Mouse (Mus musculus): ENCODE measurements around the gene Gm11032. TPM values are rescaled to one million over a fixed set of nuclear protein-coding genes. Genes with fewer than 3 reads are reported as not detected.

The Gm11032 gene
- polyA plus RNA-seq (2014; fragmentation: Illumina TruSeq; extraction: RNeasy Lipid Tissue Mini Kit (QIAGEN cat#74804); ENCODE audit: low read depth, low replicate concordance): not detected

DNA sequence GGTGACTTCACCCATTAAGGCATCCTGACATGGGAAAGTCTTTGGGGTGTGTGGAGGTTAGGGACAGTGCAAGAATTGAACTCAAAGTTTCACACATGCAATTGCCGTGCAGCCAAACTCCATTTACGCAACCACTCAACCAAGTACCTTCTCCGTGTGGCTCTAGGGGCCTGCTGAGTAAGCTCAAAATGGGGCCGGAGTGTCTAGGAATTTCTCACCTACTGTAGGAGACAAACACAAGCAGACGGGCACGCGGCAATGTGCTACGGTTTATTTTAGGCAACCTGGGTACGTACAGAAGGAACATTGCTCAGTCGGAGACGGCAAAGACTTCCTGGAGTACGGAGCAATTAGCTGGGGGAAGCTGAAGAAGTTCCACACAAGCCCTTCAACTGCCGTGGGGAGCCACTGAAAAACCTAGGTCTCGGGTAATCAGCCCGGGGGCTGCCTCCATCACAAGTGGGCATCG is at the start of gene Gm11032:
Gm11032 (plus strand) TSS at position 51 of the 469 bp plus-strand sequence.

DNA sequence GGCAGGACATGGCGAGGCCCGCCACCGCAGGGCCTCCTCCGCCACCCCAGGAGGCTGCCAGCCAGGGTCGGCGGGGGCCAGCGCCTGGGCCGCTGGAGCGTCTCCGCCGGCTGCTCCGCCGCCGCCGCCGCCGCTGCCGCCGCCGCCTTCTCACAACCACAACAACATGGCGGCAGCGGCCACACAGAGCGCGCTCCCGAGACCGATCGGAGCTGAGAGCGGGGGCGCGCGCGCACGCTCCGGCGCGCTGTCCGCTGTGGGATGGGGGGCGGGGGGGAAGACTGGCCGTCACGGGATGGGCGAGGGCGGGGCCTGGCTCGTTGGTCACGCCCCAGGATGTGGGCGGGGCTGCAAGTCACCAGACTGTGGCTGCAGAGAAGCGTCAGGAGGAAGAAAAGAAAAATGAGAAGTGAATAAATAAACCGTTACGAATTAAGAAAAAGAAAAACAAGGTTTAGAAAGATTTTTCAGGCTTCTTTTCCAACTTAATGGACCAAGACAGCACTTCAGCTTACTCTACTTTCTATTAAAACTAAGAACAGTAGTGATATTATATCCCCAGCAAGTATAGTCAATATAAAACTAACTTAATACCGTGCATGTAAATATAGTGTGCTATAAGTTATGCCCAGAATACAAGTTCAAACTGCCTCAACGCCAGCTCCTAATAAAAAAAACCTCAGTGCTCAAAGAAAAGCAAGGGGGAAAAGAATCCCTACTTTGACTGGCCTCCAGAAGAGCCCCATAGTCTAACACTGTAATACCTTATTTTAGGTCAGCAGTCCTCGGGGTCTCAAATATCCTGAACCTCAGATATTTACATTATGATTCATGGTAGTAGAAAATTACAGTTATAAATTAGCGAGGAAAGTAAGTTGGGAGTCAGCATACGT is 25.0 kb upstream of the Gm11032 start, which contains the start of gene Mtmr3:
Mtmr3 (minus strand) TSS at position 256 of the 893 bp plus-strand sequence.

DNA sequence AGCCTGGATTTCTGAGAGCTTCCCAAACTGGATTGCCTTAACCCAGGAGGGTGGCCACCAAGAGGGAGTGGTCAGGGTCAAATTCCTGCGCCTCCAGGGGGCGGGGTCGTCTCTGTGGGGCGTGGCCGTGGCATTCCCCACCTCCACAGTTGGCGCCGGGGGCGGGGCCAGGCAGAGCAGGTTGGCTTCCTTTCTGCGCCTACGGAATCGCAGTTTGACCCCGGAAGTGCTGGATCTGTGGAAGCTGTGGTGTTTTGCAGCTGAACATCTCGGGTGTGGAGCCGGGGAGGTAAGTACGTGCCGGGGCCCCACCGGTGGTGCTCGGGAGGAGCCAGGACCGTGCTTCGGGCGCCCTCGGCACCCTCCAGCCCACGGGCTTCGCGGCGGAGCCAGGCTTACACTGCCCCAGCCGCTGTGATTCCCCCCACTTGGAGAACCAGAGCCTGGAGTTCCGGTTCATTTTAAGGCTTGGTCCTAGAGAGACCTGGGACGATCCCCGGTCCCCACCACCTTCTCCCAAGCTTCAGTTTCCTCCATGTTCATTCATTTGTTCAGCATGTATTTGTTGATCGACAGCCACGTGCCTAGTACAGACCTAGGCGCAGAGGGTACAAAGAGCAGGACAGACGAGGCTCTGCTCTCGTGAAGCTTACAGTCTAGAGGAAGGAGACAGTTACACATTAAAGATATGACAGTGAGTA is 17.8 kb downstream of the Gm11032 start, which contains the start of gene Ascc2:
Ascc2 (plus strand) TSS at position 214 of the 701 bp plus-strand sequence.

Other genes with a start within 250 kb of the Gm11032 start
- 39.8 TPM for gene Hormad2, start 179.0 kb upstream of the Gm11032 start, polyA plus RNA-seq (2014; fragmentation: Illumina TruSeq; extraction: RNeasy Lipid Tissue Mini Kit (QIAGEN cat#74804); ENCODE audit: low read depth, low replicate concordance)
- gene Mtmr3, start 25.2 kb upstream of the Gm11032 start, polyA plus RNA-seq (2014; fragmentation: Illumina TruSeq; extraction: RNeasy Lipid Tissue Mini Kit (QIAGEN cat#74804); ENCODE audit: low read depth, low replicate concordance): 16.1 TPM
- gene Ascc2, start 17.7 kb downstream of the Gm11032 start, polyA plus RNA-seq (2014; fragmentation: Illumina TruSeq; extraction: RNeasy Lipid Tissue Mini Kit (QIAGEN cat#74804); ENCODE audit: low read depth, low replicate concordance): 46.7 TPM
- gene Uqcr10, start 84.3 kb downstream of the Gm11032 start, polyA plus RNA-seq (2014; fragmentation: Illumina TruSeq; extraction: RNeasy Lipid Tissue Mini Kit (QIAGEN cat#74804); ENCODE audit: low read depth, low replicate concordance): 21.5 TPM
- not detected for gene Zmat5, start 84.6 kb downstream of the Gm11032 start, polyA plus RNA-seq (2014; fragmentation: Illumina TruSeq; extraction: RNeasy Lipid Tissue Mini Kit (QIAGEN cat#74804); ENCODE audit: low read depth, low replicate concordance)
- gene Cabp7, start 126.7 kb downstream of the Gm11032 start, polyA plus RNA-seq (2014; fragmentation: Illumina TruSeq; extraction: RNeasy Lipid Tissue Mini Kit (QIAGEN cat#74804); ENCODE audit: low read depth, low replicate concordance): not detected
- gene Nf2, start 229.5 kb downstream of the Gm11032 start, polyA plus RNA-seq (2014; fragmentation: Illumina TruSeq; extraction: RNeasy Lipid Tissue Mini Kit (QIAGEN cat#74804); ENCODE audit: low read depth, low replicate concordance): 138 TPM